Mouse (Mus musculus) E14TG2a.4 (cell line): ENCODE data around the gene Uqcc2.

Experiments used
- CTCF ChIP-seq: conservative IDR thresholded peaks from 2 replicates; pipeline ENCODE4 v1.5.1; 2014; ENCODE audit warnings: low read length
- NANOG ChIP-seq: IDR thresholded peaks from 2 replicates; pipeline ENCODE4 v1.6.1; 2014; ENCODE audit warnings: borderline replicate concordance, low read length, mixed read lengths
- POU5F1 ChIP-seq: IDR thresholded peaks from 2 replicates; pipeline ENCODE4 v1.6.1; 2014; ENCODE audit warnings: low read length, borderline replicate concordance

DNA sequence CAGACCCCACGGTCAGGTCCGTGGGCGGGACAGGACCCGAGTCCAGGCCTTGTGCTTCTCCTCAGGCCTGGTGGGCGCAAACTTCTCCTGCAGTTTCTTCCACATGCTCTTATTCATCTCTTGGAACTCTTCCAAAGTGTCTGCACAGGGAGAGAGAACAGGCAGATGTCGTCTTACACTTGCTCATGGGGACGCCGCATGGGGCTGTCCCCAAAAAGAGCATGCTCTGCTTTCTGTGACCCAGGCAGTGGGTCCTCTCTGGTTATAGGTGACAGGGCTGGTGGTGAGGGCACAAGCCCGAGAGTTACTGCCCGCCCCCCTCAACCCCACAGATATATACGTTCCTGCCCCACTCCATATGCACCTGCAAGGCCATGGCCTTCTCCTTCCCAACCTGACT is 11.0 kb downstream of the Uqcc2 start:
- TF ChIP-seq CTCF (no peak), NANOG (no peak), POU5F1 (no peak)
